Mouse (Mus musculus) left cerebral cortex, adult 9 months (tissue): Measurements from ENCODE around the gene Mcmbp.
"Not testable (repeated sequence)": the region's sequence is repeated elsewhere in the genome, so short reads cannot be mapped to it uniquely, and the experiment has no call there.

Source experiments
- DNase-seq, 2 experiments: peaks; one replicate each; pipeline ENCODE4 v3.0.0; 2022; ENCODE audit warnings: low spot score in 2 of 2

Gene Mcmbp

GRCm38 (mm10) chr7:128717991-128718390 lies 22.3 kb downstream of the Mcmbp start:
- no peak for DNase-seq

- DNase-seq = peak in 1 of 2 experiments; percentile 70
Measured at GRCm38 (mm10) chr7:128705735-128706134, 34.6 kb downstream of the Mcmbp start.

GRCm38 (mm10) chr7:128699959-128700358 lies 40.3 kb downstream of the Mcmbp start:
- DNase-seq = not testable (repeated sequence)

GRCm38 (mm10) chr7:128694848-128695247 lies 45.4 kb downstream of the Mcmbp start:
- DNase-seq = no peak

- no peak for DNase-seq
Measured at GRCm38 (mm10) chr7:128692163-128692562, 48.1 kb downstream of the Mcmbp start.

GRCm38 (mm10) chr7:128690796-128691195 lies 49.5 kb downstream of the Mcmbp start:
- DNase-seq = peak; percentile 83 to 88

- peak; percentile 85 to 96 for DNase-seq
Measured at GRCm38 (mm10) chr7:128690070-128690469, 50.2 kb downstream of the Mcmbp start.

- no peak for DNase-seq
Measured at GRCm38 (mm10) chr7:128689347-128689746, 50.9 kb downstream of the Mcmbp start.

- peak; percentile 68 to 84 for DNase-seq
Measured at GRCm38 (mm10) chr7:128687821-128688564, 52.3 kb downstream of the Mcmbp start.

- no peak for DNase-seq
Measured at GRCm38 (mm10) chr7:128678546-128678945, 61.7 kb downstream of the Mcmbp start.

- DNase-seq = peak in 1 of 2 experiments; percentile 43
Measured at GRCm38 (mm10) chr7:128672408-128673010, 67.8 kb downstream of the Mcmbp start.

- peak; percentile 76 to 79 for DNase-seq
Measured at GRCm38 (mm10) chr7:128671952-128672351, 68.3 kb downstream of the Mcmbp start.

GRCm38 (mm10) chr7:128668831-128669230 lies 71.5 kb downstream of the Mcmbp start:
- no peak for DNase-seq

GRCm38 (mm10) chr7:128667788-128668187 lies 72.5 kb downstream of the Mcmbp start:
- no peak for DNase-seq

- DNase-seq = no peak
Measured at GRCm38 (mm10) chr7:128664861-128665377, 75.4 kb downstream of the Mcmbp start.

- no peak for DNase-seq
Measured at GRCm38 (mm10) chr7:128663906-128664305, 76.4 kb downstream of the Mcmbp start.

GRCm38 (mm10) chr7:128656970-128657369 lies 83.3 kb downstream of the Mcmbp start:
- DNase-seq = no peak
